Mouse (Mus musculus): ENCODE data around the gene Trh.

DNA sequence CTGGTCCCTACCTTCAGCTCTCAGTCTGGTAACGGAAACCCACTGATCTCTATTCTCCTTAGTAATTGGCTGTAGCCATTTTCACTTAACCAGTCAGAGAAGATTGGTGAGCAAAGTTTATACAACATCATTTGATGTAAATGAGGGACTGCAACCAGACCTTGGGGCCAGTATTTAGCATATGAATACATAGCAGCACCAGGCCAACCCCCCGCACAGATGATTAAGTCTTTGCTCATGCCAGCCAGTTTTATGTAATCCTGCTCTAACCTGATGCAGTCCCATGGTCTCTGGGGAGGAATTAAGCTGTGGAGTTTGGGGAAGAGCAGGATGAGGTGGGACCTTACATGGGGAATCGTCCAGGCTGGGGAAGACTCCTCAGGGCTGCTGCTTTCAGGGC is 28.2 kb upstream of the Trh start:
- no peak for TF ChIP-seq CTCF (IDR thresholded peaks at IDR 0.05; ENCODE audit: low read depth)
- no peak for TF ChIP-seq EP300 (IDR thresholded peaks at IDR 0.05; ENCODE audit: low read depth)
